Mouse (Mus musculus) bone marrow macrophage, adult 2 months (primary cell): ENCODE measurements around the gene Kctd8.

Experiments used
- CTCF ChIP-seq: IDR thresholded peaks from 2 replicates; pipeline ENCODE4 v1.5.1; 2012; ENCODE audit warnings: low read depth, mild to moderate bottlenecking, low read length, moderate library complexity
- POLR2A ChIP-seq: IDR thresholded peaks from 2 replicates; pipeline ENCODE4 v1.6.1; 2012; ENCODE audit warnings: mild to moderate bottlenecking, low read depth, low read length, borderline replicate concordance

- TF ChIP-seq CTCF = no peak
- TF ChIP-seq POLR2A = no peak
Measured at GRCm38 (mm10) chr5:69145827-69146226, 195.7 kb downstream of the Kctd8 start.
